Mouse (Mus musculus) spleen, postnatal 4 days (tissue): ENCODE results near the gene Zfp119a.
"Not testable (repeated sequence)": the region's sequence is repeated elsewhere in the genome, so short reads cannot be mapped to it uniquely, and the experiment has no call there.

Experiments
- DNase-seq, 2 experiments: peaks; one replicate each; pipeline ENCODE4 v3.0.0; 2022; ENCODE audit warnings: low spot score in 2 of 2

Gene Zfp119a

DNA sequence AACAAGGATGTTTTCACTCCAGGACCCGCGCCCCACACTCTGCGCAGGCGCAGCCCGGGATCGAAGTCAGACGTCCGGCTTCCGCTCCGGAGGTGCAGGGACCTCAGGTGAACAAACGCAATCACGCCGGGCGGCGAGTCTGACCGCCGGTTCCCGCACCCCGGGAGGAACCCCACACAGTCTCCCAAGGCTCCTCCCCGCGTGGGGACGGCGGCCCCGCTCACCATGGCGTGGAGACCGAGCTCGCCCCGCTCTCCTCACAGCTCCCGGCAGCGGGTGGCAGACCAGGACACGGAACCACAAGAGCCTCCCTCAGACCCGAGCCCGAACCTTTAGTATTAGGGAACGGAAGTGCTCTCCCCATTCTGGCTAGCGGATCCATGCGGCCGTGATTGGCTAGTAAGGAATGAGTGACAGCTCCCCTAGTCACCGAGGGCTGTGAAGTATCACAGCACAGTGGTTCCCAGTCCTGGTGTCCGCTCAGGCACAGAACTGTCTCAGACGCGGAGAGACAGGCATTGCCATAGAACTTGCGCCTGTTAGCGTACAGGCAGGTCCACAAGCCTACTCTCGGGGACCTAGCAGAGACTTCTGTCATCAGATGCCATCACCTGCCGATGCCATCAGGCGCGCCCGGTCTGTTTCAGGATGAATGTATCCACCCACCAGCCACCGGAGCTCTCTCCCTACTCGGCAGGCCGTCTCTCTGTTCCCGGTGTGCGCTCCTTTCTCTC is at the start of gene Zfp119a:
TSS of gene Zfp119a (minus strand) at position 295 of the 734 bp plus-strand sequence.
- peak; percentile 55 to 80 for DNase-seq

DNA sequence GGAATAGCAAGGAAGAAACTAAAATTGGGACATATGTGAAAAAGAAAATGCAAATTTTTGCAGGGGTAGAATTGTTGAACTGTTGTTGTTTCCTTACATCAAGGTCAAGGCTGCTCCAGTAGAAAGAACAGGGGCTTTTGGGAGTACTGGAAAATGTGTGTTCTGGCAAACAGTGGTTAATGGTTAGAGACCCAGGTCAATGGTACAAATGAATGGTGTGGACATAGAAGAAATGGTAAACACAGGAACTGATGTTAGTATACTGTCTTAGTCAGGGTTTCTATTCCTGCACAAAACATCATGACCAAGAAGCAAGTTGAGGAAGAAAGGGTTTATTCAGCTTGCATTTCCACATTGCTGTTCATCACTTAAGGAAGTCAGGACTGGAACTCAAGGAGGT is 27.9 kb upstream of the Zfp119a start:
- DNase-seq, result no peak

DNA sequence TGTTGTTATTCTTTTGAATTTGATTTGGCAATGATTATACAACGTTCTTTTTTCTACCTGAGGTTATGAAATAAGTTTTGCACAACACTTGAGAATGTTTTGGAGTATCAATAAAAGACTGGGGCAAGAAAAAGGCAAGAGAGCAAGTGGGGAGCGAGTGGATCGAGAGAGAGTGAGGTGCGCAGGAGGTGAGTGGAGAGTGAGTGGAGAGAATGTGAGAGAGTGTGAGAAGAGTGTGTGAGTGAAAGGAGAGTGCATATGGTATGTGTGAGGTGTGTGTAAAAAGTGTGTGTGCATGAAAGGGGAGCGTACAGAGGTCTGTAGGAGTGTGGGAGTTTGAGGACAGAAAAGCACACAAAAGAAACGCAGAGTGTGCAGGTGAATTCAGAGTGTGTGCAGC is 25.4 kb upstream of the Zfp119a start:
- no peak for DNase-seq

DNA sequence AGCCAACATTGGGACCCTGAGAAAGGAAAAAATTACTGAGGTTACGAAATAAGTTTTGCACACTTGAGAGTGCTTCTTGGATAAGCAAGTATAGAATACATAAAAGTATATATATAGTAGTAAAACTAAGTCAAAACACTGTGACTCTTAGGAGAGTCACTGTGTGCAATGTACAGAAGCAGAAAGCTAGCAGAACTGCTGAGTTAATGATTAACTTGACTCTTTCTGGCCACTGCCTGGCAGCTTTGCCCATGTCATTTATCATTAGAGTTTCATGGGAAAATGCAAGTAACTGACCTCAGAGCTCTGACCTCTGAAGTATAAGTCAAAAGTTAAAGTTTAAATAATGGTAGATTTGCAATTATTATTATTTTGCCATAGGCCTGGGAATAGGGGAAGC is 25.0 kb upstream of the Zfp119a start:
- DNase-seq, result no peak

DNA sequence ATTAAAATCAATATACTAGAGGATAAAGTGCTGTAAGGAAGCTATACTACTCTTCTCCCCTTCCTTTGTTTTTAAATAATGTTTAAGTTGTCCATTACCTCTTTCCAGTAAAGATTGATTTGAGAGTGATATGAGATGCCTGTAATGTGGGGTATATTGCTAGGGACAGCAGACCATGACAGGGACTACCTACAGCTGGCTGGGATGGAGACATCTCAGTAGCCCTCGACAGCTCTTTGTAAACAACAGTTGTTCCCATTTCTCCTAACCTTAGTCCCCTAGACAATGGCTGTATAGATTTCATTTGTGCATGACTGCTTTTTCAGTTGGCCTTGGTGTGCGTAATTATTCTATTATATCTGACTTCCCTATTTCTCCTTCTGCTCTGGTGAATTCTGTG is 24.4 kb upstream of the Zfp119a start:
- no peak for DNase-seq

DNA sequence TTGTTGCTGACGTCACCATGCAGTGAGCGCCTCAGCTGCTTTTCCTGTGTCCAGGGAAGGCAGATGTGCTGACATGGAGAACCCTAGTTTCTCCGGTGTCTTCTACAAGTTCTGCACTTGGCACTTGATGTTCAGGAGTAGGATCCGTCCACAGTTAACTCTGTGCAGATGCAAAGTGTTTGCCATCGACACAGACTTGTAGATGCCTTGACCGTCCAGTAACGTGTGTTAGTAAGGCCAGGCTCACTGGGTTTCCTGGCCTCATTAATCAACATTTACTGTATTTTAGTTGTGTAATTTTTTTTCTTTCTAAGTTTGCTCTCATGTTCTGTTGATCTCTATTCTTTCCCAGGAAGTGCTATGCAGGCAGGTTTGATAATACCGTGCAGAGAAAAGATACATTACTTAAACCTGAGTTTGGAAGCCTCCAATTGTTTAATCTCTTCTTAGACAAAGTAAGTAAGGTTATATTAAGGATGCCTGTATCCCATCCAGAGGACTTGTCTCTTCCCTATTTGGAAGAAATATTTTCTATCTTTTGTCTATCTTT is 13.8 kb upstream of the Zfp119a start:
- DNase-seq, result not testable (repeated sequence)

DNA sequence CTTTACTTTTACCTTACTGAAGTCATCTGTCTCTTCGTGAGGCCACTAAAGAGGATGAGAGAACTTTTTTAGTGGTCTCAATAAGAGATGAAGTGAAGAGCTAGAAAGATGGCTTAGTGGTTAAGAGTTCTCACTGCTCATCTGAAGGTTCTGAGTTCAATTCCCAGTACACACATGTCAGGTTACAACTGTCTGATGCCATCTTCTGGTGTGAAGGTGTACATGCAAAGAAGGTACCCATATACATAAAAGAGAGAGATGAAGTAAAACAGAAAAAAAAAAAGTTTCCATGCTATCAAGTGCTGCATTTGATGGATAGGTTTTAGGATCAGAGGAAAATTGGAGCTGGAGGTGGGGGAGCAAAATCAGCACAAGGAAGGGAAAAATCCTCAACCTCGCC is 6.2 kb upstream of the Zfp119a start:
- no peak for DNase-seq

DNA sequence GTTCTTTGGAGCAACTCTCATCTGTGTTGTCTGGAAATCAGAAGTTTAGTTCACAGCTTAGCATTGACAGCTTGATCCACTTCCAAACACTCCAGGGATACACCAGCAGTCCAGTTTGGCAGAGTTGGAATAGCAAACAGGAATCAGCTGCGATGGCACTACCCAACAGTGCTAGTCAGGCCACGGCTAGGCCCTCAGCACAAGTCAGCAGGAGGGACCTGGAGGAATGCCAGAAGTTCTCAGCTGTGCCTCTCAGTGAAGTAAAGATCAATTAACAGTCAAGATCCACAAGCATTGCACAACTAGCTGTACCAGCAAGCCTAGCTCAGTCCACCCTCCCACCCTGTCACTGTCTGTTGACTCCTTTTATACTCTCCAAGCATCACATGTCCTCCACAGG is 4.9 kb upstream of the Zfp119a start:
- DNase-seq, result no peak

DNA sequence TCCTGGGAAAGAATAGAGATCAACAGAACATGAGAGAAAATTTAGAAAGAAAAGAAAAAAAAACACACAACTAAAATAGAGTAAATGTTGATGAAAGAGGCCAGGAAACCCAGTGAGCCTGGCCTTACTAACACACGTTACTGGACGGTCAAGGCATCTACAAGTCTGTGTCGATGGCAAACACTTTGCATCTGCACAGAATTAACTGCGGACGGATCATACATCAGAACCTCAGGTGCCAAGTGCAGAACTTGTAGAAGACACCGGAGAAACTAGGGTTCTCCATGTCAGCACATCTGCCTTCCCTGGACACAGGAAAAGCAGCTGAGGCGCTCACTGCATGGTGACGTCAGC is 471 bp downstream of the Zfp119a start:
- DNase-seq, result not testable (repeated sequence)

DNA sequence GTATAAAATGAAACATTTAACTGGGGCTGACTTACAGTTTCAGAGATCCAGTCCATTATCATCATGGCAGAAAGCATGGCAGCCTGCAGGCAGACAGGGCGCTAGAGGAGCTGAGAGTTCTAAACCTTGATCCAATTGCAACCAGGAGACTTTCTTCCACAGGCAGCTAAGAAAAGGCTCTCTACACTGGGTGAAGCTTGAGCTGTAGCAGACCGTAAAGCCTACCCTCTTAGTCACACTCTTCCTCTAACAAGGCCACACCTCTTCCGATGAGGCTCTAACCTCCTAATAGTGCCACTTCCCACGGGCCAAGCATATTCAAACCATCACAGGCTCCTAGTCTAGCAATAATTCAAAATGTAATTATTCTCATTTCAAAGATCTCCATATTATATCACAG is 1.5 kb downstream of the Zfp119a start:
- DNase-seq, result no peak

DNA sequence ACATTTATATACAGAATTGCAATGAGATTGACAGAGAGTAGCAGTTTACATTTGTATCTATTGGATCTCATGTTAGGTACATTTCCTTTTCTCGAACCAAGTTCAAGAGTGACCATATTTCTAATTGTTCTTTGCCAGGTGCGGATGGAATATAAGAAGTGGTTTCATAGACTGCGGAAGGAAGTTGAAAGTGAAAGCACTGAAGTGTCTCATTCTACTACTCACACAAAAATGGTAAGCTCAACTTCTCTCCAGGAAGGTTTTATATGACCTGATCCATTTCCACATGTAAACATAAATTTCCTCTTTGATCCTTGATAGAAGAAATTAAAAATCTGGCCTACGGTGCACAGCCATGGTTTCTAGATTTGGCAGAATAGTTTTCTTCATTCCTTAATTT is 35.7 kb downstream of the Zfp119a start:
- no peak for DNase-seq

DNA sequence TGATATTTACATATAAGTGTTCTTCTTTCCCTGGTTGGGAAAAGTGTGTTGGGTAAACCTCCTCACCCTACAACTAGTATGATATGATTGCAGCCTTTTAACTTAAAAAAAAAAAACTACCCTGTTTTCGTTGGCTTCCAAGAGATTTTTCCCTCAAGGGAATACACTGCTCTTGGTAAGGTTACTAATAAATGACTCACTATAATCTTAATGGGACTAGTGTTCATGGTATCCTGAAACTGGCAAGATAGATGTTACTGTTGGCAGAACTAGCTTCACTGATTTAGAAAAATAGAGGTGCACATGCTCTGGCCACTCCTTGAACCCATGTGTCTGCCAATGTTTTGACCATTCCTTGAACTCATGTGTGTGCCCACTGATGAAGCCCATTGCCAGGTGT is 57.2 kb downstream of the Zfp119a start:
- no peak for DNase-seq

DNA sequence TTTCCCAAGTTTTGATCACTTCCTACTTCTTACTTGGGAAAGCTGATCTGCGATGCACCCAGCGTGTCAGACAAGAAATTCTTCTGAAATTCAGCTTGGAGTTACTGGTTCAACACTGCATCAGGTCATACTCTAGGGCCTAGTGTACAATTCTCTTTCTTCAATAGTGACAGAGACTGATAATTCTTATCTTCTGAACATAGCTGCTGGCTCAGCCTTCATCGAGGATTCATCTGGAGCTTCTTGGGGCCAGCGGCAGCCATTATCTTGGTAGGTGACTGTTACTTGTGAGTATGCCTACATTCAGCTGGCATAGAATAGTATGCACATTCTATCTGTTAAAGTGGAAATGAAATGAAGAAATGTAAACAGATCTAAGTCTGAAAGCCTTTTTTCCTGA is 61.9 kb downstream of the Zfp119a start:
- DNase-seq, result no peak
